Mouse (Mus musculus): Measurements from ENCODE around the gene Aff1. TPM values are rescaled to one million over a fixed set of nuclear protein-coding genes. Genes with fewer than 3 reads are reported as not detected.

The Aff1 gene
- polyA plus RNA-seq, 1 experiment, result not detected

DNA sequence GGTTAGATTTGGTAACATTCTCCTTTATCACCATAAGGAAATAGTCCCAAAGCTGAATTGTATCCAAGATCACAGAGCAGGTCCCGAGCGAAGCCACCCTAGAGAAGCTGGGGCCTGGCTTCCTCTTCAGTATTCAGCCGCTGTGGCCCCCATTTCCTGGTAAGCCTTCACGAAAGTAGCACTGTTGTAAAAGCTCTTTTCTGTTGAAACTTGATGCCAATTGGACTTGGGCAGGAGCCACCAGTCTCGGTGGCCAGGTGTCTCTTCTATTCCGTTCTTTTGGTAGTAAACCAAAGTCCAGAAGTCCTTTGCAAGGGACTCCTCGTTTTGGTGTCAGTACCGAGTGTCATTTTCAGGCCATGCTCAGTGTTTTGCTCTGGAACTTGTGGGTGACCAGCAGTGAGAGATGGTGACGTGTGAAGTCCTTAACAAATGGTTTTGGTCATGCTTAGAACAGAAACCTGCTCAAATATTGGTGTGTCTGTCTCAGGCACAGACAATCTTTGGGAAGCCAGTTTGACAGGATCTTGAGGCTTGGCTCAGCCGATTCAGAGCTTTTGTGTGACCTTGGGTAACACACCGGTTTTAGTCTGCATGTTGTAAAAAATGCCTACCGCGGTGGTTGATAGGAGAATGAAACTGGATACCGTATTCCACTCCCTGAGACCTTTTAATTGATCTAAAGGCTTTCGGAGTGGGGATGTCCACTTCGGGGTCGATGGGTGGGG lies 114.8 kb downstream of the Aff1 start:
- TF ChIP-seq CTCF (IDR thresholded peaks at IDR 0.05; ENCODE audit: insufficient read depth, low read depth, low read length), result no peak
- no peak for TF ChIP-seq POLR2A (IDR thresholded peaks at IDR 0.05; ENCODE audit: insufficient read depth, low read depth, low read length)
- no peak overlapping the region for H3K4me3 ChIP-seq (ENCODE audit: insufficient read depth, low read depth, low read length)
- no peak overlapping the region for H3K27ac ChIP-seq (ENCODE audit: insufficient read depth, low read depth, low read length)
- H3K4me1 ChIP-seq (ENCODE audit: control insufficient read depth, insufficient read depth, low read length), result peaks cover 3% of the 10 kb centered on the region; the same call in 1 of the 2 replicates
- WGBS, result 78% methylated on average over 17 of the region's 17 CpGs

DNA sequence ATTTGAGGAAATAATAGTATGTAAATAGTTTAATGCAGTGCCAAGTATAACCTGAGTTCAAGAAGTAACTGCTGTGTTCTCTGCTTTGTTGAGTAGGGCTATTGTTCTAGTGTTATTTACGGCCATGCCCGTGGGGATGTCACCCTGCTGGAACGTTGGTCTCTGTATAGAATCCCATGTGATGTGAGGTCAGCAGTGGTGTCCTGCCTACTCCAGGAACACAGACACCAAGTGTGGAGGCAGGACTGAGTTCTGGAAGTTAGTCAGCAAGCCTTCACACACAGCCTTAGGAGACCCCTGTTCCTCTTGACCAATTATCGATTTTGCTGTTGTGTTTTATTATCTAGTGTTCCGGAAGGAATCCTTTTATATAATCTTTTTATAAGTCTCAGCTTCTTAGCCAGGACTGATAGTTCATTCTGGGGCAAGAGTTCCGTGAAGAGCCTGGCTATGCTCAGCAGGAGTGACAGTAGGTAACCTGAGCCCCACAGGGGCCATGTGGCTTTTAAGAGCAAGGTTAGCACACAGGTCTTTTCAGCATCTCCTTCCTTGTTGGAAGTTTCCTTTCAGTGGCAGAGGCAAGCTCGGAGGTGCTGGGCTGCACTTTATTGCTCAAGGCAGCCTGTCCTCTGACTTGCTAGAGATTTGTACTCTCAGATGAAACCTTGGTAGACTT lies 115.6 kb downstream of the Aff1 start:
- H3K4me1 ChIP-seq (ENCODE audit: control insufficient read depth, insufficient read depth, low read length), result peaks cover 3% of the 10 kb centered on the region; the same call in 1 of the 2 replicates
- TF ChIP-seq CTCF (IDR thresholded peaks at IDR 0.05; ENCODE audit: insufficient read depth, low read depth, low read length) (no peak), POLR2A (IDR thresholded peaks at IDR 0.05; ENCODE audit: insufficient read depth, low read depth, low read length) (no peak)
- no peak overlapping the region for H3K27ac ChIP-seq (ENCODE audit: insufficient read depth, low read depth, low read length)
- 75% methylated on average over 7 of the region's 7 CpGs for WGBS
- no peak overlapping the region for H3K4me3 ChIP-seq (ENCODE audit: insufficient read depth, low read depth, low read length)

DNA sequence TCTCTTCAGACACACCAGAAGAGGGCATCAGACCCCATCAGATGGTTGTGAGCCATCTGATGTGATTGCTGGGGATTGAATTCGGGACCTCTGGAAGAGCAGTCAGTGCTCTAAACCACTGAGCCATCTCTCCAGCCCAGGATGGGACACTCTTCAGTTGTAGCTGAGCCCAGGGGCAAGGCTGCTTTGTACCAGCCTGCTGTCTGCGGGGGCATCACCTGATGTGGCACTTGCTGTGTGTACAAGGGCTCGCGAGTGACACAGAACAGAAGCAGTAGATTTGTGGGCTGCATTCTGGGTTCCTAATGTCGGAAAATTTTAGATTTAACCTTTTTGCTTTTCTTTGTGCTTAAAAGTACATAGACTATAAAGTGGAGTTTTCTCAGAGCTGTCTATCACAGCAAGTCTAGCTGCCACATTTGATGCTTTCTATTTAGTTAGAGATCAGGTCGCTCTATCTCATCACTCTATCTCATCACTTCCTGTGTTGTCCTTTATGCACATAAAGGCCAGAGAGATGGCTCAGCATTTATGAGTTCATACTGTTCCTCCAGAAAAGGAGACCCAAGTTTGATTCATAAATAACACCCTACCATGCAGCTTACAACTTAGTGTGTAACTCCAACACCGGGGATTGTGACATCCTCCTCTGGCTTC lies 117.6 kb downstream of the Aff1 start:
- TF ChIP-seq POLR2A (IDR thresholded peaks at IDR 0.05; ENCODE audit: insufficient read depth, low read depth, low read length) (no peak), CTCF (IDR thresholded peaks at IDR 0.05; ENCODE audit: insufficient read depth, low read depth, low read length) (no peak)
- Histone ChIP-seq H3K27ac (ENCODE audit: insufficient read depth, low read depth, low read length) (no peak overlapping the region), H3K4me3 (ENCODE audit: insufficient read depth, low read depth, low read length) (no peak overlapping the region), H3K4me1 (ENCODE audit: control insufficient read depth, insufficient read depth, low read length) (no peaks in the 10 kb centered on the region)
- 91% methylated on average over 7 of the region's 7 CpGs for WGBS

DNA sequence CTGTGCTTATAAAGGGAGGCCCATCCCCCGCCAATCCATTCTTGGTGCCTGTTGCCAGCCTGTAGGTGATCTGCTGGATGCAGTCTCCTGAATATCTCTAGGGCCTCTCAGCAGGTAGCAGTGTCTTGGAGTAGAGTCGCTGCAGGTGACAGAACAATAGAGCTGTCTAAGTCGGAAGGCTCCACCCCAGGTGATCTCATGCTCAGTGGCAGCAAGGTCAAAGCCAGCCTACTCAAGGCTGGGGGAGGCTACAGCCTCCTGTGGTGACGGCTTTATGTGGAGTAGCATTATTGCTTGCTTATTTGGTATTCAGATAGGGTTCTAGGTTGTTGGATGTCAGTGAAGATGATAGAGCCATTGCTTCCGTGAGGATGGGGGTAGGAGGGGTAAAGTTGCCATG lies 121.1 kb downstream of the Aff1 start:
- Histone ChIP-seq H3K4me3 (ENCODE audit: insufficient read depth, low read depth, low read length) (no peak overlapping the region), H3K27ac (ENCODE audit: insufficient read depth, low read depth, low read length) (no peak overlapping the region), H3K4me1 (ENCODE audit: control insufficient read depth, insufficient read depth, low read length) (no peaks in the 10 kb centered on the region)
- 82% methylated on average over 5 of the region's 5 CpGs for WGBS
- no peak for TF ChIP-seq CTCF (IDR thresholded peaks at IDR 0.05; ENCODE audit: insufficient read depth, low read depth, low read length)
- no peak for TF ChIP-seq POLR2A (IDR thresholded peaks at IDR 0.05; ENCODE audit: insufficient read depth, low read depth, low read length)

DNA sequence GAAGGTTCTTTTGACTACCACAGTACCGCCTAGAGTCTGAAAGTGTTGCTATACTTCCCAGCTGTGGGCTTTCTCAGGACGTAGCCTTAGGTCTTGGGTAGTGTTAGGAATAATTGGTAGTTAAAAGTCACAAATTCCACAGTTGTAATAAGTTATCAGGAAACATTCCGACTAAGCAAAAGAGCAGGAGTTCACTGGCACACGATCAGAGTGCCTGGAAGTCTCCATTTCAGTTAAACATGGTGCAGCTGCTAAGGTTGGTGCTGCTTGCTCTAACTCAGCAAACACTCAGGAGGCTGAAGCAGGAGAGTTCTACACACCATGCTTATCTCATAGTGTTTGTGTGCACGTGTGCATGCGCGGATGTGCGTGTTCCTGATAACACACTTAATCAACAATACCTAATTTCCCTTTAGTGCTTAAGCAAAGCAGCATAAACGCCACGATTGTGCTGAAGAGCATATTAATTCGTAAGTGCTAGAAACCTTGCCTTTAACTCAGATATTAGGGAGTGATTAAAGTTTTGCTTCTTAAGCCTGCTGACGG lies 121.9 kb downstream of the Aff1 start:
- TF ChIP-seq POLR2A (IDR thresholded peaks at IDR 0.05; ENCODE audit: insufficient read depth, low read depth, low read length) (no peak), CTCF (IDR thresholded peaks at IDR 0.05; ENCODE audit: insufficient read depth, low read depth, low read length) (no peak)
- Histone ChIP-seq H3K27ac (ENCODE audit: insufficient read depth, low read depth, low read length) (no peak overlapping the region), H3K4me3 (ENCODE audit: insufficient read depth, low read depth, low read length) (no peak overlapping the region), H3K4me1 (ENCODE audit: control insufficient read depth, insufficient read depth, low read length) (no peaks in the 10 kb centered on the region)
- WGBS, result 91% methylated on average over 12 of the region's 12 CpGs

DNA sequence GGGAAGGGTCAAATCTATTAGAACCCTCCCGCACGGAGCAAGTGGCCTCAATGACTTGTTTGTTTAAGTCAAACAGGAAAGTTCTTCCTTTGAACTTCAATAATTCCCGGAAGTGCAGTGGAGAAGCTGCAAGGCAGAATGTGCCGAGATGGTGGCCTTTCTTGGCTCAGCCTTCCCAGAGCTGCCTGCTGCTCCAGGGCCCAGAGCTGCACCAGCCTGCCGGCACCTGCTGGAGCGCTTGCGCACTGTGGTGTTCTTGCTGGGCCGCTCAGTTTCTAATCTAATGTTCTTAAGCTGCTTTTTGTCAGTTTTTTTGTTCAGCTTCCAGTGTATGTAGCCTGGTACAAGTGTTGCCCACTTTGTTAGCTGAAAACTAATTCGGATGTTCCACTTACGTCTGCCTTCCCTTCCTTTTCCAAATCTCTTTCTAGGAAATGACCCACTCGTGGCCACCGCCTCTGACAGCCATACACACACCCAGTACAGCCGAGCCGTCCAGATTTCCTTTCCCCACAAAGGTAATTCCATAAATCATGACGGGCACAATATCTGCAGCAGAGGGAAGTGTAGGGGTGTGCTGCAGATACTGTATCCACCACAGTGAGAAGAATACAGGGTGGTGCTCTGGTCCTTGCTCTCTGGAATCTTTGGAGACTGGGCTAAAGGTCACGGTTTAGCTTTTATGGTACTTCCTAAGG lies 122.5 kb downstream of the Aff1 start:
- TF ChIP-seq POLR2A (IDR thresholded peaks at IDR 0.05; ENCODE audit: insufficient read depth, low read depth, low read length), result no peak
- TF ChIP-seq CTCF (IDR thresholded peaks at IDR 0.05; ENCODE audit: insufficient read depth, low read depth, low read length), result no peak
- no peak overlapping the region for H3K4me3 ChIP-seq (ENCODE audit: insufficient read depth, low read depth, low read length)
- H3K4me1 ChIP-seq (ENCODE audit: control insufficient read depth, insufficient read depth, low read length), result no peaks in the 10 kb centered on the region
- no peak overlapping the region for H3K27ac ChIP-seq (ENCODE audit: insufficient read depth, low read depth, low read length)
- 68% methylated on average over 16 of the region's 16 CpGs for WGBS

DNA sequence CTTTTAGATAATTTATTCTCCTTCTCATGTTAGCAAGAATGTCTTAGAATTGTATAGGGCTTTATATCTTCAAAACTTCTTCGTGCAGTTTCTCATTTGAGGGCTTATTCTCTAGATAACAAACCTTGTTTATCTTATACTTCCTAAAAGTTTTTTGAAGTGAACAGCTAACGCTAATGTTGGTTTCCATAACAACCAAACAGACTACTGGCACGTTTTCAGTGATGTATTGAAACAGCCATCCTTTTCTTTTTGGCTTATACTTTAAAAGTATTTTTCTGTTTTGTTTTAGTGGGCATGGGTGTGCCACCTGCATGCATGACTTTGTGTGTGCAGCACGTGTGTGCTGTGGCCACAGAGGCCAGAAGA lies 123.1 kb downstream of the Aff1 start:
- 56% methylated on average over 4 of the region's 4 CpGs for WGBS
- no peaks in the 10 kb centered on the region for H3K4me1 ChIP-seq (ENCODE audit: control insufficient read depth, insufficient read depth, low read length)
- H3K27ac ChIP-seq (ENCODE audit: insufficient read depth, low read depth, low read length), result no peak overlapping the region
- TF ChIP-seq CTCF (IDR thresholded peaks at IDR 0.05; ENCODE audit: insufficient read depth, low read depth, low read length) (no peak), POLR2A (IDR thresholded peaks at IDR 0.05; ENCODE audit: insufficient read depth, low read depth, low read length) (no peak)
- H3K4me3 ChIP-seq (ENCODE audit: insufficient read depth, low read depth, low read length), result no peak overlapping the region

DNA sequence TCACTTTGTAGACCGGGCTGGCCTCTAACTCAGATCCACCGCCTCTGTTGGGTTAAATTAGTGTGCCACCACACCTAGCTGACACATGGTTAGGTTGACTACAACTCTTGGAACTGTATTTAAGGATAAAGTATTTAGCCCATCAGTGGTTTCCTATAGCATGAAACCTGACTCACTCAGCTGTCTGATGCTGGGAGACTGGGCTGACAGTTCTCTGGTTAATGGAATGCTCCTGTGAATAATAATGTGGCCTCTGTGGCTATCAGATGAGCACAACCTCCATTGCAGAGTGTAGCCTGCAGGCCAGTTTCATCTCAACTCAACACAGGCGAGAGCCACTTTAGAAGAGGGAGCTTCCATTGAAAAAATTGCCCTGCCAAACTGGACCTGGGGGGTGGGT lies 124.5 kb downstream of the Aff1 start:
- Histone ChIP-seq H3K4me1 (ENCODE audit: control insufficient read depth, insufficient read depth, low read length) (no peaks in the 10 kb centered on the region), H3K4me3 (ENCODE audit: insufficient read depth, low read depth, low read length) (no peak overlapping the region), H3K27ac (ENCODE audit: insufficient read depth, low read depth, low read length) (no peak overlapping the region)
- TF ChIP-seq CTCF (IDR thresholded peaks at IDR 0.05; ENCODE audit: insufficient read depth, low read depth, low read length) (no peak), POLR2A (IDR thresholded peaks at IDR 0.05; ENCODE audit: insufficient read depth, low read depth, low read length) (no peak)
- 98% methylated on average over 3 of the region's 3 CpGs for WGBS

Measured in olfactory bulb, adult 2 months (tissue).